Mouse (Mus musculus) midbrain, embryonic 10.5 days (tissue): ENCODE data around the gene Cul4a. TPM values are rescaled to one million over a fixed set of nuclear protein-coding genes. Genes with fewer than 3 reads are reported as not detected.
A peak's percentile ranks its signal among the peaks of the same experiment; 100 is the strongest.

ENCODE experiments used
- DNase-seq: peaks from one replicate; pipeline ENCODE4 v3.0.0-alpha.2; 2017; ENCODE audit warnings: low spot score
- H3K27ac ChIP-seq: fragments of 300-500 bp; sonication (generic); replicated peaks from 2 replicates; pipeline ENCODE4 v1.5.1; 2016; ENCODE audit warnings: mild to moderate bottlenecking
- H3K27me3 ChIP-seq: fragments of 300-500 bp; sonication (generic); 2 replicates; pipeline ENCODE4 v1.6.1; 2016; ENCODE audit warnings: low read depth, mild to moderate bottlenecking; ENCODE audit not compliant: poor library complexity, severe bottlenecking
- H3K36me3 ChIP-seq: fragments of 300-500 bp; sonication (generic); 2 replicates; pipeline ENCODE4 v1.6.1; 2016; ENCODE audit warnings: mild to moderate bottlenecking, moderate library complexity
- H3K4me1 ChIP-seq: fragments of 300-500 bp; sonication (generic); 2 replicates; pipeline ENCODE4 v1.6.1; 2016
- H3K4me3 ChIP-seq: fragments of 300-500 bp; sonication (generic); 2 replicates; pipeline ENCODE4 v1.5.1; 2016; ENCODE audit warnings: mild to moderate bottlenecking, moderate library complexity
- H3K9me3 ChIP-seq: fragments of 300-500 bp; sonication (generic); replicated peaks from 2 replicates; pipeline ENCODE4 v1.6.1; 2016; ENCODE audit warnings: mild to moderate bottlenecking
- WGBS: fragments of 180-500 bp; shearing (Covaris S2); methylation state at CpG from one replicate; pipeline ENCODE4 v1.1.7; 2016; 5-methylcytosine and 5-hydroxymethylcytosine counted together
- microRNA counts: library from miRNA; unstranded; fragments of <30 nt; microRNA quantifications from one replicate; lab custom pipeline; 2017
- microRNA-seq: library from miRNA; unstranded; fragments of <30 nt; microRNA quantifications from one replicate; pipeline ENCODE4, GENCODE M21; 2017
- polyA plus RNA-seq: library from polyadenylated mRNA; unstranded; fragments of >200 nt; fragmentation: Nextera tagmentation; extraction: Ambion mirVana; gene quantifications from 2 replicates; pipeline ENCODE4 v1.2.1, GENCODE M21; 2016

Gene Cul4a
- polyA plus RNA-seq, 1 experiment from 2014 or later = 77.9 TPM

GRCm38 (mm10) chr8:13188857-13189256 is 83.4 kb downstream of the Cul4a start:
- WGBS = 97% methylated on average over 1 of the region's 1 CpGs
- H3K27me3 ChIP-seq = no peaks in the 10 kb centered on the region
- H3K9me3 ChIP-seq = no peaks in the 10 kb centered on the region
- no peak overlapping the region for H3K27ac ChIP-seq
- H3K4me3 ChIP-seq = no peak overlapping the region
- peaks cover 45% of the 10 kb centered on the region for H3K36me3 ChIP-seq
- no peak for DNase-seq
- H3K4me1 ChIP-seq = no peaks in the 10 kb centered on the region

- no peak overlapping the region for H3K4me3 ChIP-seq
- peaks cover 11% of the 10 kb centered on the region for H3K4me1 ChIP-seq
- H3K36me3 ChIP-seq = peaks cover 34% of the 10 kb centered on the region
- H3K27me3 ChIP-seq = no peaks in the 10 kb centered on the region
- DNase-seq = no peak
- no peaks in the 10 kb centered on the region for H3K9me3 ChIP-seq
- WGBS = 91% methylated on average over 8 of the region's 8 CpGs
- H3K27ac ChIP-seq = no peak overlapping the region
These were observed 84.8 kb downstream of the Cul4a start for GRCm38 (mm10) chr8:13190235-13190634.

- DNase-seq = peak; percentile 21
- H3K27ac ChIP-seq = peak overlapping the region; percentile 14
- H3K27me3 ChIP-seq = peaks cover 15% of the 10 kb centered on the region
- H3K4me1 ChIP-seq = peaks cover 16% of the 10 kb centered on the region
- no peaks in the 10 kb centered on the region for H3K9me3 ChIP-seq
- peaks cover 9% of the 10 kb centered on the region; the same call in 1 of the 2 replicates for H3K36me3 ChIP-seq
- WGBS = 27% methylated on average over 10 of the region's 10 CpGs
- H3K4me3 ChIP-seq = no peak overlapping the region; the same call in 1 of the 2 replicates
These were observed 89.4 kb downstream of the Cul4a start for GRCm38 (mm10) chr8:13194818-13195217.

GRCm38 (mm10) chr8:13197493-13197892 is 92.1 kb downstream of the Cul4a start:
- H3K36me3 ChIP-seq = 0 out of 2 replicates have a peak, but pooled peaks cover 3% of the 10 kb centered on the region
- peaks cover 41% of the 10 kb centered on the region for H3K27me3 ChIP-seq
- H3K9me3 ChIP-seq = no peaks in the 10 kb centered on the region
- H3K4me1 ChIP-seq = peaks cover 33% of the 10 kb centered on the region
- no peak overlapping the region for H3K27ac ChIP-seq
- WGBS = 87% methylated on average over 5 of the region's 5 CpGs
- DNase-seq = no peak
- no peak overlapping the region for H3K4me3 ChIP-seq

MicroRNAs within 50 kb of the gene (microRNA counts, 519-probe panel; counts per million panel counts)
- not detected for microRNA mmu-miR-1968 (lab: Ali Mortazavi, UCI)

Small RNAs within 50 kb of the gene (microRNA-seq; reads per million reads assigned to microRNA genes)
- gene Mir1968 (40.1 reads per million, percentile 39 among the genes with 10 or more reads in this experiment), gene Mir7065 (not detected)

Other genes starting within 250 kb of the Cul4a start
- 26.4 and 42.7 TPM in 2 replicates for gene Mcf2l, start 231.8 kb upstream of the Cul4a start, polyA plus RNA-seq
- gene F7, start 79.6 kb upstream of the Cul4a start, polyA plus RNA-seq = 0.06 and 0.09 TPM in 2 replicates
- 0.98 and 1.4 TPM in 2 replicates for gene F10, start 68.3 kb upstream of the Cul4a start, polyA plus RNA-seq
- 0.29 and 0.32 TPM in 2 replicates for gene Proz, start 44.7 kb upstream of the Cul4a start, polyA plus RNA-seq
- gene Pcid2, start 162 bp upstream of the Cul4a start, polyA plus RNA-seq = 58.8 and 60.7 TPM in 2 replicates
- gene Lamp1, start 53.5 kb downstream of the Cul4a start, polyA plus RNA-seq = 221 and 223 TPM in 2 replicates
- 19.9 and 22.3 TPM in 2 replicates for gene Grtp1, start 95.0 kb downstream of the Cul4a start, polyA plus RNA-seq
- gene Adprhl1, start 148.5 kb downstream of the Cul4a start, polyA plus RNA-seq = 0.19 TPM in 1 of 2 replicates, not detected in the other
- gene Dcun1d2, start 182.5 kb downstream of the Cul4a start, polyA plus RNA-seq = 28.5 and 28.6 TPM in 2 replicates
- gene Tmco3, start 182.6 kb downstream of the Cul4a start, polyA plus RNA-seq = 31.6 and 40.6 TPM in 2 replicates
- 184 and 201 TPM in 2 replicates for gene Tfdp1, start 233.1 kb downstream of the Cul4a start, polyA plus RNA-seq